Mouse (Mus musculus) liver, adult 2 months (tissue): ENCODE data around the gene Maff.

Experiments used
- CTCF ChIP-seq: fragments of 200-500 bp; IDR thresholded peaks from 2 replicates; pipeline ENCODE4 v1.5.1; 2011; ENCODE audit warnings: low read depth, low read length, control low read depth
- POLR2A ChIP-seq: fragments of 200-500 bp; IDR thresholded peaks from 2 replicates; pipeline ENCODE4 v1.6.1; 2011; ENCODE audit warnings: low read length, control low read depth; ENCODE audit not compliant: insufficient read depth; ENCODE audit errors: extremely low read depth

GRCm38 (mm10) chr15:79387081-79387480, 40.7 kb downstream of the Maff start:
- TF ChIP-seq POLR2A (no peak), CTCF (no peak)
